Mouse (Mus musculus) MEL (cell line): ENCODE results near the gene Slc30a10. TPM values are rescaled to one million over a fixed set of nuclear protein-coding genes. Genes with fewer than 3 reads are reported as not detected.

ENCODE experiments used
- DNase-seq: peaks from one replicate; pipeline ENCODE4 v3.0.0; 2011; ENCODE audit warnings: low read depth, low spot score
- H3K27ac ChIP-seq: 2 replicates; pipeline ENCODE4 v1.5.1; 2012; ENCODE audit warnings: low read depth, mild to moderate bottlenecking, control low read depth, low read length, moderate library complexity; ENCODE audit not compliant: control insufficient read depth
- H3K27me3 ChIP-seq, 2 experiments: fragments of 150-350 bp in 1 of 2; sonication (generic) in 1 of 2; 2 replicates each; pipeline ENCODE4 v1.6.1; 2012; ENCODE audit warnings: low read length in 2 of 2, mild to moderate bottlenecking in 2 of 2, improper control_type of control experiment in 1 of 2, moderate library complexity in 1 of 2; ENCODE audit not compliant: insufficient read depth in 2 of 2, control insufficient read depth in 1 of 2
- H3K36me3 ChIP-seq, 2 experiments: 2 replicates each; pipeline ENCODE4 v1.6.1; 2012 to 2014; ENCODE audit warnings: low read length in 2 of 2, improper control_type of control experiment in 1 of 2, inconsistent platforms in 1 of 2, mild to moderate bottlenecking in 1 of 2; ENCODE audit not compliant: insufficient read depth in 2 of 2, control insufficient read depth in 1 of 2
- H3K4me1 ChIP-seq, 2 experiments: fragments of 150-350 bp in 1 of 2; sonication (generic) in 1 of 2; 2 replicates each; pipeline ENCODE4 v1.6.1; 2012; ENCODE audit warnings: low read length in 2 of 2, improper control_type of control experiment in 1 of 2, mild to moderate bottlenecking in 1 of 2; ENCODE audit not compliant: insufficient read depth in 2 of 2, control insufficient read depth in 1 of 2
- H3K4me3 ChIP-seq, 2 experiments: fragments of 150-350 bp in 1 of 2; sonication (generic) in 1 of 2; 2 replicates each; pipeline ENCODE4 v1.5.1; 2012; ENCODE audit warnings: low read depth in 2 of 2, low read length in 2 of 2, mild to moderate bottlenecking in 2 of 2, moderate library complexity in 2 of 2, control low read depth in 1 of 2, improper control_type of control experiment in 1 of 2; ENCODE audit not compliant: control insufficient read depth in 1 of 2, insufficient read depth in 1 of 2
- H3K79me2 ChIP-seq: 2 replicates; pipeline ENCODE4 v1.6.1; 2012; ENCODE audit warnings: mild to moderate bottlenecking, low read length, moderate library complexity; ENCODE audit not compliant: control insufficient read depth, poor library complexity, insufficient read depth
- H3K9ac ChIP-seq: 2 replicates; pipeline ENCODE4 v1.6.1; 2012; ENCODE audit warnings: low read depth, mild to moderate bottlenecking, control low read depth, low read length, moderate library complexity; ENCODE audit not compliant: control insufficient read depth, poor library complexity, severe bottlenecking
- H3K9me3 ChIP-seq: fragments of 150-350 bp; sonication (generic); replicated peaks from 2 replicates; pipeline ENCODE4 v1.6.1; 2012; ENCODE audit warnings: mild to moderate bottlenecking, low read length, improper control_type of control experiment, moderate library complexity; ENCODE audit not compliant: insufficient read depth
- CHD1 ChIP-seq: IDR thresholded peaks from 2 replicates; pipeline ENCODE4 v1.6.1; 2012; ENCODE audit warnings: low read depth, mild to moderate bottlenecking, inconsistent platforms, low read length, improper control_type of control experiment
- CHD2 ChIP-seq: IDR thresholded peaks from 2 replicates; pipeline ENCODE4 v1.6.1; 2011; ENCODE audit warnings: low read length, improper control_type of control experiment
- CTCF ChIP-seq, 3 experiments: IDR thresholded peaks in 2 of 3; conservative IDR thresholded peaks in 1 of 3; 2 replicates each; pipeline ENCODE4 v1.5.1; 2011 to 2012; ENCODE audit warnings: low read length in 3 of 3, low read depth in 2 of 3, mild to moderate bottlenecking in 2 of 3, improper control_type of control experiment in 1 of 3, inconsistent platforms in 1 of 3, mixed read lengths in 1 of 3, moderate library complexity in 1 of 3; ENCODE audit not compliant: control insufficient read depth in 1 of 3, insufficient read depth in 1 of 3, poor library complexity in 1 of 3, severe bottlenecking in 1 of 3
- E2F4 ChIP-seq: IDR thresholded peaks from 2 replicates; pipeline ENCODE4 v1.6.1; 2011; ENCODE audit warnings: low read depth, low read length, improper control_type of control experiment, borderline replicate concordance
- ELF1 ChIP-seq: IDR thresholded peaks from 2 replicates; pipeline ENCODE4 v1.6.1; 2014; ENCODE audit warnings: low read depth, mild to moderate bottlenecking, inconsistent platforms, low read length, improper control_type of control experiment, moderate library complexity
- EP300 ChIP-seq, 2 experiments: IDR thresholded peaks; 2 replicates each; pipeline ENCODE4 v1.6.1; 2011; ENCODE audit warnings: improper control_type of control experiment in 2 of 2, low read length in 2 of 2, low read depth in 1 of 2, mild to moderate bottlenecking in 1 of 2
- GABPA ChIP-seq: IDR thresholded peaks from 2 replicates; pipeline ENCODE4 v1.6.1; 2012; ENCODE audit warnings: low read depth, mild to moderate bottlenecking, inconsistent platforms, low read length, improper control_type of control experiment, moderate library complexity
- GATA1 ChIP-seq: IDR thresholded peaks from 2 replicates; pipeline ENCODE4 v1.6.1; 2011; ENCODE audit warnings: low read depth, low read length, improper control_type of control experiment
- HCFC1 ChIP-seq: IDR thresholded peaks from 2 replicates; pipeline ENCODE4 v1.6.1; 2012; ENCODE audit warnings: low read depth, mild to moderate bottlenecking, inconsistent platforms, low read length, improper control_type of control experiment, moderate library complexity
- JUND ChIP-seq: IDR thresholded peaks from 2 replicates; pipeline ENCODE4 v1.6.1; 2011; ENCODE audit warnings: low read depth, mild to moderate bottlenecking, improper control_type of control experiment, low read length
- KAT2A ChIP-seq: conservative IDR thresholded peaks from 2 replicates; pipeline ENCODE4 v1.6.1; 2012; ENCODE audit warnings: low read depth, low read length, improper control_type of control experiment, inconsistent platforms
- MAFK ChIP-seq: IDR thresholded peaks from 2 replicates; pipeline ENCODE4 v1.6.1; 2011; ENCODE audit warnings: low read depth, mild to moderate bottlenecking, low read length, improper control_type of control experiment, borderline replicate concordance
- MYB ChIP-seq: IDR thresholded peaks from 2 replicates; pipeline ENCODE4 v1.6.1; 2011; ENCODE audit warnings: mild to moderate bottlenecking, low read depth, low read length, improper control_type of control experiment
- MYC ChIP-seq: IDR thresholded peaks from 2 replicates; pipeline ENCODE4 v1.6.1; 2011; ENCODE audit warnings: low read depth, mild to moderate bottlenecking, low read length, improper control_type of control experiment, moderate library complexity
- NELFE ChIP-seq: IDR thresholded peaks from 2 replicates; pipeline ENCODE4 v1.6.1; 2011; ENCODE audit warnings: low read depth, low read length, improper control_type of control experiment
- NRF1 ChIP-seq: IDR thresholded peaks from 2 replicates; pipeline ENCODE4 v1.6.1; 2014; ENCODE audit warnings: low read depth, mild to moderate bottlenecking, inconsistent platforms, low read length, improper control_type of control experiment, moderate library complexity; ENCODE audit not compliant: poor library complexity, insufficient read depth, severe bottlenecking
- POLR2AphosphoS2 ChIP-seq: IDR thresholded peaks from 2 replicates; pipeline ENCODE4 v1.6.1; 2011; ENCODE audit warnings: low read length, improper control_type of control experiment
- POLR2AphosphoS5 ChIP-seq: IDR thresholded peaks from 2 replicates; pipeline ENCODE4 v1.6.1; 2012; ENCODE audit warnings: low read depth, borderline replicate concordance, mild to moderate bottlenecking, inconsistent platforms, low read length, moderate library complexity, mixed read lengths
- RAD21 ChIP-seq: IDR thresholded peaks from 2 replicates; pipeline ENCODE4 v1.6.1; 2011; ENCODE audit warnings: mild to moderate bottlenecking, low read depth, low read length, improper control_type of control experiment
- SIN3A ChIP-seq: IDR thresholded peaks from 2 replicates; pipeline ENCODE4 v1.6.1; 2012; ENCODE audit warnings: low read length, improper control_type of control experiment, inconsistent platforms
- SMC3 ChIP-seq: IDR thresholded peaks from 2 replicates; pipeline ENCODE4 v1.6.1; 2011; ENCODE audit warnings: low read depth, low read length, improper control_type of control experiment
- TAL1 ChIP-seq: IDR thresholded peaks from 2 replicates; pipeline ENCODE4 v1.6.1; 2012; ENCODE audit warnings: mild to moderate bottlenecking, inconsistent platforms, low read length, moderate library complexity, mixed read lengths
- TBP ChIP-seq: IDR thresholded peaks from 2 replicates; pipeline ENCODE4 v1.8.0; 2011; ENCODE audit warnings: low read depth, low read length, improper control_type of control experiment
- TCF12 ChIP-seq: IDR thresholded peaks from 2 replicates; pipeline ENCODE4 v1.6.1; 2014; ENCODE audit warnings: low read depth, mild to moderate bottlenecking, inconsistent platforms, low read length, improper control_type of control experiment, moderate library complexity
- UBTF ChIP-seq: IDR thresholded peaks from 2 replicates; pipeline ENCODE4 v1.6.1; 2012; ENCODE audit warnings: low read depth, mild to moderate bottlenecking, inconsistent platforms, low read length, improper control_type of control experiment, moderate library complexity, borderline replicate concordance; ENCODE audit not compliant: insufficient read depth
- USF1 ChIP-seq: IDR thresholded peaks from 2 replicates; pipeline ENCODE4 v1.6.1; 2014; ENCODE audit warnings: low read depth, mild to moderate bottlenecking, inconsistent platforms, low read length, improper control_type of control experiment, moderate library complexity
- ZC3H11A ChIP-seq: IDR thresholded peaks from 2 replicates; pipeline ENCODE4 v1.6.1; 2012; ENCODE audit warnings: low read depth, mild to moderate bottlenecking, inconsistent platforms, low read length, improper control_type of control experiment
- ZNF384 ChIP-seq: IDR thresholded peaks from 2 replicates; pipeline ENCODE4 v1.6.1; 2012; ENCODE audit warnings: low read depth, mild to moderate bottlenecking, inconsistent platforms, low read length, improper control_type of control experiment
- polyA plus RNA-seq, 2 experiments: library from polyadenylated mRNA; stranded (reverse) in 1 of 2; unstranded in 1 of 2; fragments of >175 nt in 1 of 2; fragments of >200 nt in 1 of 2; gene quantifications; 2 replicates each; pipeline versions ENCODE4 v1.2.1 to v1.2.4; 2012; ENCODE audit warnings: low replicate concordance in 2 of 2, low read depth in 1 of 2; ENCODE audit not compliant: insufficient read length in 2 of 2, insufficient read depth in 1 of 2, missing spikeins in 1 of 2
- total RNA-seq: library from RNA; depleted of rRNA; stranded (reverse); fragments of 300-350 nt; gene quantifications from 2 replicates; pipeline ENCODE4 v1.2.3, GENCODE M21; 2012

Gene Slc30a10
- total and polyA plus RNA-seq, 3 experiments = 2.1 to 7.9 TPM; not detected in 1

- TF ChIP-seq GABPA (no peak), MYC (no peak), E2F4 (no peak), MYB (no peak), NRF1 (no peak), SMC3 (no peak), CHD2 (no peak), KAT2A (no peak), CHD1 (no peak), USF1 (no peak), TAL1 (no peak), MAFK (no peak), SIN3A (no peak), RAD21 (no peak)
Observed at GRCm38 (mm10) chr1:185493439-185494034, 38.9 kb downstream of the Slc30a10 start.

GRCm38 (mm10) chr1:185496791-185497460 lies 42.3 kb downstream of the Slc30a10 start:
- H3K27ac ChIP-seq = no peak overlapping the region
- H3K36me3 ChIP-seq = no peaks in the 10 kb centered on the region; a peak in 1 of 4 replicates
- H3K27me3 ChIP-seq = peaks cover 11 to 25% of the 10 kb centered on the region in 2 experiments
- H3K9me3 ChIP-seq = no peaks in the 10 kb centered on the region
- H3K79me2 ChIP-seq = no peaks in the 10 kb centered on the region
- H3K4me1 ChIP-seq = peaks cover 0 to 3% of the 10 kb centered on the region in 2 experiments; a peak in 1 of 4 replicates
- DNase-seq = no peak
- TF ChIP-seq NELFE (no peak), ZC3H11A (no peak), ZNF384 (no peak), POLR2AphosphoS2 (no peak), EP300 (IDR thresholded peaks at IDR 0.05; ENCODE audit: low read depth in 1 of 2, low read length in 2 of 2) (no peak), ELF1 (no peak), JUND (no peak), UBTF (no peak), POLR2AphosphoS5 (no peak), NRF1 (no peak), E2F4 (no peak), GATA1 (no peak), GABPA (no peak), MYB (no peak), HCFC1 (no peak), TBP (no peak), TCF12 (no peak), CTCF (IDR thresholded peaks at IDR 0.05 in 2 of 3, conservative IDR thresholded peaks at IDR 0.05 in 1 of 3; ENCODE audit: control insufficient read depth in 1 of 3, insufficient read depth in 1 of 3, low read depth in 2 of 3, low read length in 3 of 3, poor library complexity in 1 of 3, severe bottlenecking in 1 of 3) (no peak)
- no peak overlapping the region for H3K9ac ChIP-seq
- no peak overlapping the region for H3K4me3 ChIP-seq

More at GRCm38 (mm10) chr1:185493439-185494034, 38.9 kb downstream of the Slc30a10 start:
- H3K27ac ChIP-seq = no peak overlapping the region
- DNase-seq = no peak
- no peaks in the 10 kb centered on the region for H3K9me3 ChIP-seq
- no peak overlapping the region for H3K9ac ChIP-seq
- H3K36me3 ChIP-seq = peaks cover 0 to 3% of the 10 kb centered on the region in 2 experiments; a peak in 1 of 4 replicates
- no peak overlapping the region for H3K4me3 ChIP-seq
- H3K79me2 ChIP-seq = no peaks in the 10 kb centered on the region
- peaks cover 8 to 17% of the 10 kb centered on the region in 2 experiments for H3K27me3 ChIP-seq
- H3K4me1 ChIP-seq = no peaks in the 10 kb centered on the region
